Mouse (Mus musculus) forebrain, embryonic 16.5 days (tissue): Measurements from ENCODE around the gene Chmp4b. TPM values are rescaled to one million over a fixed set of nuclear protein-coding genes. Genes with fewer than 3 reads are reported as not detected.

Source experiments
- ATAC-seq: fragments of 200-750 bp; cut with Nextera tagmentation; 2 replicates; pipeline ENCODE4 v1.8.0; 2017; ENCODE audit warnings: mild to moderate bottlenecking, moderate library complexity
- H3K27ac ChIP-seq: fragments of 300-500 bp; sonication (generic); 2 replicates; pipeline ENCODE4 v1.5.1; 2014; ENCODE audit warnings: low read length, control low read depth
- H3K27me3 ChIP-seq: fragments of 300-500 bp; sonication (generic); replicated peaks from 2 replicates; pipeline ENCODE4 v1.6.1; 2014; ENCODE audit warnings: low read length; ENCODE audit not compliant: control insufficient read depth, insufficient read depth
- H3K36me3 ChIP-seq: fragments of 300-500 bp; sonication (generic); 2 replicates; pipeline ENCODE4 v1.6.1; 2014; ENCODE audit not compliant: control insufficient read depth, insufficient read depth
- H3K4me1 ChIP-seq: fragments of 300-500 bp; sonication (generic); replicated peaks from 2 replicates; pipeline ENCODE4 v1.6.1; 2014; ENCODE audit warnings: low read length; ENCODE audit not compliant: control insufficient read depth, insufficient read depth
- H3K4me2 ChIP-seq: fragments of 300-500 bp; sonication (generic); 2 replicates; pipeline ENCODE4 v1.6.1; 2014; ENCODE audit warnings: mild to moderate bottlenecking, low read length, control low read depth
- H3K4me3 ChIP-seq: fragments of 300-500 bp; sonication (generic); replicated peaks from 2 replicates; pipeline ENCODE4 v1.5.1; 2014; ENCODE audit warnings: mild to moderate bottlenecking, low read length, control low read depth
- H3K9ac ChIP-seq: fragments of 300-500 bp; sonication (generic); replicated peaks from 2 replicates; pipeline ENCODE4 v1.6.1; 2014; ENCODE audit warnings: low read depth, low read length, control low read depth
- H3K9me3 ChIP-seq: fragments of 300-500 bp; sonication (generic); 2 replicates; pipeline ENCODE4 v1.6.1; 2016; ENCODE audit warnings: low read length; ENCODE audit not compliant: control insufficient read depth
- WGBS: fragments of 180-500 bp; shearing (Covaris S2); extraction: QIAGEN DNeasy Blood & Tissue Kit; methylation state at CpG from one replicate; pipeline ENCODE4 v1.1.7; 2014; 5-methylcytosine and 5-hydroxymethylcytosine counted together
- polyA plus RNA-seq: library from polyadenylated mRNA; unstranded; fragments of >200 nt; fragmentation: Nextera tagmentation; extraction: Ambion mirVana; gene quantifications from 2 replicates; pipeline ENCODE4 v1.2.1, GENCODE M21; 2015

Gene Chmp4b
- polyA plus RNA-seq, 1 experiment from 2014 or later: 19.5 TPM

DNA sequence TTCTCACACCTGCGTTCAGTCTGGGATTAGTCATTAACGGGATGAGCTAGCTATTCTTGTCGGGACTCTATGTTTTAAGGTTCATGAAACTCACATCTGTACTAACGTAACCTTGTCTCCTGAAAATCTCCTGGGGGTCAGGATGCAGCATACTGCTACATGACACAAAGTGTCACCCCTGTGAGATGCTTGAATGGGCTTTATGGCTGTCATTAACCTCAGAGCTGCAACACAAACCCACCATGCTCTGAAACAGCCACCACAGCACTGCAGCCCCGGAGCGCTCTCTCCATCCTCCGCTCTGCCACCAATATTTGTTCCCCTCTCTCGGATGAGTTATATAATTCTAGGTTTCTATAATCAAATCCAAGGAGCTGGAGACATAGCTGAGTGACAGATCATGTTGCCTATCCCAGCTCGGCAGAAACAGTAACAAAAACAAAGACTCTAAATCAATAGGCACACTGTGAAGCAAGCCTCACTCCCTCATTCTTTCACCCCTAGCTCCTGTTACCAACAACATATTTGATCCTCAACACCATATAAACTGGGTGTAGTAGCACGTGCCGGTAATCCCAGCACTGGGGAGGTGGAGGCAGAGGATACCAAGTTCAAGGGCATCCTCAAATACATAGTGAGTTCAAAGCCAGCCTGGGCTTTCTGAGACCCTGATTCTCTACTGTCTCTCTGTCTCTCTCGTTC, 67.5 kb downstream of the Chmp4b start:
- no peak for ATAC-seq
- 83% methylated on average over 12 of the region's 12 CpGs for WGBS
- Histone ChIP-seq H3K36me3 (no peaks in the 10 kb centered on the region), H3K4me1 (no peaks in the 10 kb centered on the region), H3K9me3 (no peaks in the 10 kb centered on the region), H3K9ac (no peak overlapping the region), H3K4me3 (no peak overlapping the region), H3K27ac (no peak overlapping the region), H3K4me2 (no peak overlapping the region), H3K27me3 (no peaks in the 10 kb centered on the region)

DNA sequence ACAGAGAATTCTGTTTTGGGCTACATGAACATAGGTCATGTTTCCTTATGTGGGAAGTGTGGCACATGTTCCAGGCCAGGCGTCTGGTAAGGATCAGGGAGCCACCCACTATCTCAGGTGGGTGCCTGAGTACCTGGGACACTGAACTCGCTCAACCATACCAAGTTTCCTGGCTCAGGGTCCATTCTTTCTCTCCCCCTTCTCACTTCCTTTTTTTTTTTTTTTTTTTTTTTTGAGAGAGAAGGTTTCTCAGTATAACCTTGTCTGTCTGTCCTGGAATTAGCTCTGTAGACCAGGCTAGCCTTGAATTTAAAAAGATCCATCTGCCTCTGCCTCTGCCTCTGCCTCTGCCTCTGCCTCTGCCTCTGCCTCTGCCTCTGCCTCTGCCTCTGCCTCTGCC, 68.8 kb downstream of the Chmp4b start:
- no peak overlapping the region for H3K4me3 ChIP-seq
- no peak overlapping the region for H3K9ac ChIP-seq
- no peak for ATAC-seq
- H3K27ac ChIP-seq: no peak overlapping the region
- WGBS: 86% methylated on average over 2 of the region's 2 CpGs
- H3K36me3 ChIP-seq: no peaks in the 10 kb centered on the region
- no peaks in the 10 kb centered on the region for H3K9me3 ChIP-seq
- H3K4me1 ChIP-seq: no peaks in the 10 kb centered on the region
- no peak overlapping the region for H3K4me2 ChIP-seq
- H3K27me3 ChIP-seq: no peaks in the 10 kb centered on the region

DNA sequence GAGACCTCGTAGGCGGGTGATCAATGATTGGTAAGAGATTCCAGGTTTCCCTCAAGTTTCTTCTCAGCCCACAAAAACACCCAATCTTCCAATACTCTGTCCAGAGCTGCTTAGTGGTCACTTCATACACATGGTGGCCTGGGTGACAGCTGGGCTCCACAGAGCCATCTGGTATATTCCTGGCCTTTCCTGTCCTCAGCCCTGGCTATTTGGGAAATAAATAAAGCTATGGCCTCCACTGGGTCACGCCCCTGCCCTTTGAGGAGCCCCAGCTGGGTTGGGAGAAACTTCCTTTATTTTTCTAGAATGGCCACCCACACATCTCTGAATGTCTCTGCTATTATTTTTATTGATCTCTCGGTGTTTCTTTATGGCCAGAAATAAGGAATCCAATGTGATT, 72.0 kb downstream of the Chmp4b start:
- H3K4me3 ChIP-seq: no peak overlapping the region
- H3K9ac ChIP-seq: no peak overlapping the region
- no peaks in the 10 kb centered on the region for H3K36me3 ChIP-seq
- H3K27me3 ChIP-seq: no peaks in the 10 kb centered on the region
- no peak overlapping the region for H3K4me2 ChIP-seq
- WGBS: 89% methylated on average over 4 of the region's 4 CpGs
- ATAC-seq: no peak
- H3K4me1 ChIP-seq: no peaks in the 10 kb centered on the region
- no peak overlapping the region for H3K27ac ChIP-seq
- no peaks in the 10 kb centered on the region for H3K9me3 ChIP-seq

DNA sequence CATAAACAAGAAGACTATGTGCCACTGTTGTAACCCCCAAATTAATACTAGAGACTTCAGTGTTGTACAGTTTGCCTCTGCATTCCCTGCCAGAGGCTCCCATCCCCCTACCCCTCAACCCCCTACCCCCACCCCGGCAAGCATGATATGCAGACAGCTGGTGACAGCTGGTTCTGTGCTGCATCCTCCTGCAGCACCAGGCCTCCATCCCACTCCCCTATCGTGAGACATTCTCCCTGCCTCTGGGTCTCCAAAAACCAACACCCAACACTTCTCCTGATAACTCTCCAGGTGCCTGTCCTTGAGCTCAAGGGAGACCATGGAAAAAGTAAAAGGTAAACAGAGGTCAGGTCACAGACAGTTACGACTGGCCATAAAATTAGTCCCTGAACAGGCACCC, 78.2 kb downstream of the Chmp4b start:
- ATAC-seq: no peak
- no peak overlapping the region for H3K27ac ChIP-seq
- no peaks in the 10 kb centered on the region for H3K9me3 ChIP-seq
- 78% methylated on average over 3 of the region's 3 CpGs for WGBS
- H3K4me2 ChIP-seq: no peak overlapping the region
- no peaks in the 10 kb centered on the region for H3K36me3 ChIP-seq
- H3K4me1 ChIP-seq: no peaks in the 10 kb centered on the region; the same call in 1 of the 2 replicates
- no peak overlapping the region for H3K4me3 ChIP-seq
- no peak overlapping the region for H3K9ac ChIP-seq
- H3K27me3 ChIP-seq: no peaks in the 10 kb centered on the region

DNA sequence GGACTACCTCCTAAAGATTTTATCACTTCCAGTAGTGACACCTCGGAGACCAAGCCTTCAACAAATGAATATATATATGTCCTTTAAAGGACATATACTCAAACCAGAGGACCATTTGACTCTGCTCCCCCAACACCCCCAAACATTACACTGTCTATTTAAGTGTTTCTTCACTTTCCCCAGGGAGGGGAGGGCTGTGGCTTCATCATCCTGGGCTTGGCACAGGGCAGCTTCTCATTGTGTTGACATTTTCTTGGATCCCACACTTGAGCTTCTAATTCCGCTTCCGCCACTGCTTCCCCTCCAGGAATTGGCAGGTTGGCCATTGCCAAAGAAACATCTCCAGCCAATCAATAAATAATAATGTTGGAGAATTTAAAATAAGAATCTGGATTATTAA, 79.3 kb downstream of the Chmp4b start:
- H3K36me3 ChIP-seq: no peaks in the 10 kb centered on the region
- 68% methylated on average over 3 of the region's 3 CpGs for WGBS
- no peak overlapping the region for H3K9ac ChIP-seq
- no peak for ATAC-seq
- no peak overlapping the region for H3K4me2 ChIP-seq
- H3K9me3 ChIP-seq: no peaks in the 10 kb centered on the region
- H3K27me3 ChIP-seq: no peaks in the 10 kb centered on the region
- H3K27ac ChIP-seq: no peak overlapping the region
- no peaks in the 10 kb centered on the region; the same call in 1 of the 2 replicates for H3K4me1 ChIP-seq
- H3K4me3 ChIP-seq: no peak overlapping the region

DNA sequence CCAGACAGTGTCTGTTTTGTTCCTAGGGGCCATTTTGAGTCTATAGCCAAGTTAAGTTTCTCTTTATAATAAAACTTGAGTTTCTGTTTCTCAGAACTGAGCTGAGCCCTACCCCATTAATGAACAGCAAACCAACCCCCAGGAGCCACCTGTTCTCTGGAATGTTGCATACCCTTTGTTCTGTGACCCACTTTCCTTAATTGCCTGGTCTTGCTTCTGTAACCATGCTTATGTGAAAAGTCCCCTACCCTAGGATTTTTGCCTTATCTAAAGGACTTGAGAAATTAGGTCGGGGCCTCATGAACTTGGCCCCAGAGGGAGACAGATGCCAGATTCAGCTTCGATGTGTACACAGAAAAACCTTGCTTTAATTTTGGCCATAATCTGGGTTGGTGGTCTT, 80.4 kb downstream of the Chmp4b start:
- Histone ChIP-seq H3K36me3 (no peaks in the 10 kb centered on the region), H3K27me3 (no peaks in the 10 kb centered on the region), H3K9ac (no peak overlapping the region), H3K9me3 (no peaks in the 10 kb centered on the region), H3K4me2 (no peak overlapping the region), H3K4me1 (no peaks in the 10 kb centered on the region; the same call in 1 of the 2 replicates), H3K27ac (no peak overlapping the region), H3K4me3 (no peak overlapping the region)
- WGBS: 38% methylated on average over 2 of the region's 2 CpGs
- ATAC-seq: no peak

DNA sequence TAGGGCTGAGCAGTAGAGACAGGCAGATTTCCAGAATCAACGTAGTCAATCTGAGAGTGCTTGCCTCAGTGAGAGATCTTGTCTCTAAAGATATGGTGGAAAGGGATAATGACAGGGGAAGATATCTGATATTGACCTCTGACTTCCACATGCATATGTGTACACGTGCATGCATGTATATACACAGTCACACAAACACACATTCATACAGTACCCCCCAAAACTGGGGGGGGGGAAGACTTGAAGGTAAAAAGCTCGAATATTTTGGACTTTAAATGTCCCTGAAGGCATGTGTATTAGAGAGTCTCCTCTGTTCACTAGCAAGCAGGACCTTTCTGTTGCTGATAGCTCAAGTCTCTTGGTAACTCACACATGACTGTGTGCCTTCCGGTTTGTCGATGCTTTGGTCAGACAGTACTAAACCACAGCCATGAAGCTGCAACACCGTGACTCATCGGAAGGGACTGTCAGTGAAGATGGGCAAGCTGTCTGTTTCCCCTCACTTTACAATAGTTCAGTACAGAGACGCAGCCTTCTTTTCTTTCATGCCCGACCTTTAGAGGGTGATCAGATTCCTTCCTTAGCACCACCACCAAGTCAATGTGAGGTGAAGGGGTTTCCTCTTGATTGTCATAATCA, 81.1 kb downstream of the Chmp4b start:
- ATAC-seq: no peak
- Histone ChIP-seq H3K4me1 (no peaks in the 10 kb centered on the region; the same call in 1 of the 2 replicates), H3K9me3 (no peaks in the 10 kb centered on the region), H3K27ac (no peak overlapping the region), H3K4me3 (no peak overlapping the region), H3K9ac (no peak overlapping the region), H3K4me2 (no peak overlapping the region), H3K36me3 (no peaks in the 10 kb centered on the region), H3K27me3 (no peaks in the 10 kb centered on the region)
- WGBS: 78% methylated on average over 9 of the region's 9 CpGs

DNA sequence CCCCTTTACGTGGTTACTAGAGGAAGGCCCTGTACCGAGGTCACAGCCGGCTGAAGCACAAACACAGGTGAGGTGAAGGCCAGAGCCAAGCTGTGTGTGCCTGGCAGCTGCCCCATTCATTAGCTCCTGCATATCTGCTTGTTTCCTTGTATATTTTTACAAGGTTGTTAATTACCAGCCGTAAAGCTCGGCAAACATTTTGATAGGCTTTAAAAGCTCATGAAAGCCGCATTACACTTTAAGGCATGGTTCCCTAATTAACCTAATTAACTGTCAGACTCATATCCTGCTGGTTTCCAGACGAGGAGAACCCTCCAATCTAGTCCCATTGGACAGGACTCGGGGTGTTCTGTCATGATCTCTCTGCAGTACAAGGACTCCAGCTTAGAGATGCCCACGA, 83.5 kb downstream of the Chmp4b start:
- Histone ChIP-seq H3K9ac (no peak overlapping the region), H3K4me3 (no peak overlapping the region), H3K27me3 (no peaks in the 10 kb centered on the region), H3K36me3 (no peaks in the 10 kb centered on the region), H3K9me3 (no peaks in the 10 kb centered on the region), H3K4me1 (no peaks in the 10 kb centered on the region; the same call in 1 of the 2 replicates), H3K27ac (no peak overlapping the region), H3K4me2 (no peak overlapping the region)
- no peak for ATAC-seq
- 26% methylated on average over 9 of the region's 9 CpGs for WGBS

DNA sequence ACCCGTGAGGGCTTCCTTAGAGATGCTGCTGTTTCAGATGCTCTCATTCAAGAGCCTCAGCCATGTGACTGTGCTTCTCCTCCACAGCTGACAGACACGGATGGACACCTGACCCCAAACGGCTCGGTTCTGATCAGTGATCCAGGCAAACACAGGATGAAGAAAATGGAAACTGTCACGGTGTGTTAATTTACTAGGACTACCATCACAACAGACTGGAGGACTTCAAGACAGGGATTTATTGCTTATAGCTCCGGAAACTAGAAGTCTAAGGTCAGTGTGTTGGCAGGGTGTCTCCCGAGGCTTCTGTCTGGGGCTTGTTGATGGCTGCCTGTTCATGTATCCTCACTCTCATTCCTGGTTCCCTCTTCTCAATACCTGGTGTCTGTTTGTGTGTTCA, 83.9 kb downstream of the Chmp4b start:
- H3K9me3 ChIP-seq: peaks cover 2% of the 10 kb centered on the region; the same call in 1 of the 2 replicates
- no peak overlapping the region for H3K4me2 ChIP-seq
- H3K27ac ChIP-seq: no peak overlapping the region
- H3K4me3 ChIP-seq: no peak overlapping the region
- H3K9ac ChIP-seq: no peak overlapping the region
- no peaks in the 10 kb centered on the region for H3K27me3 ChIP-seq
- ATAC-seq: no peak
- 80% methylated on average over 7 of the region's 7 CpGs for WGBS
- no peaks in the 10 kb centered on the region for H3K36me3 ChIP-seq
- no peaks in the 10 kb centered on the region; the same call in 1 of the 2 replicates for H3K4me1 ChIP-seq
